Mouse (Mus musculus): Measurements from ENCODE around the gene Vsir.

Vsir gene

GRCm38 (mm10) chr10:60380229-60380628 lies 33.6 kb downstream of the Vsir start:
- DNase-seq (ENCODE audit: extremely low read depth, insufficient read length, low spot score), result no peak

GRCm38 (mm10) chr10:60381142-60381925 lies 34.7 kb downstream of the Vsir start:
- DNase-seq (ENCODE audit: extremely low read depth, insufficient read length, low spot score), result no peak

- no peak for DNase-seq (ENCODE audit: extremely low read depth, insufficient read length, low spot score)
Observed at GRCm38 (mm10) chr10:60388332-60388731, 41.7 kb downstream of the Vsir start.

- no peak for DNase-seq (ENCODE audit: extremely low read depth, insufficient read length, low spot score)
Observed at GRCm38 (mm10) chr10:60389447-60389865, 42.8 kb downstream of the Vsir start.

GRCm38 (mm10) chr10:60390177-60390903 lies 43.7 kb downstream of the Vsir start:
- no peak for DNase-seq (ENCODE audit: extremely low read depth, insufficient read length, low spot score)

- no peak for DNase-seq (ENCODE audit: extremely low read depth, insufficient read length, low spot score)
Observed at GRCm38 (mm10) chr10:60390904-60391420, 44.3 kb downstream of the Vsir start.

- no peak for DNase-seq (ENCODE audit: extremely low read depth, insufficient read length, low spot score)
Observed at GRCm38 (mm10) chr10:60391661-60392060, 45.0 kb downstream of the Vsir start.

- DNase-seq (ENCODE audit: extremely low read depth, insufficient read length, low spot score), result no peak
Observed at GRCm38 (mm10) chr10:60394936-60395335, 48.3 kb downstream of the Vsir start.

GRCm38 (mm10) chr10:60395605-60396004 lies 49.0 kb downstream of the Vsir start:
- DNase-seq (ENCODE audit: extremely low read depth, insufficient read length, low spot score), result peak; percentile 72

- no peak for DNase-seq (ENCODE audit: extremely low read depth, insufficient read length, low spot score)
Observed at GRCm38 (mm10) chr10:60398051-60398814, 51.6 kb downstream of the Vsir start.

- DNase-seq (ENCODE audit: extremely low read depth, insufficient read length, low spot score), result no peak
Observed at GRCm38 (mm10) chr10:60399449-60399848, 52.8 kb downstream of the Vsir start, which contains the start of gene Gm17455. Gene Gm17455 (plus strand): TSS chr10:60399726.

GRCm38 (mm10) chr10:60400507-60401295 lies 54.0 kb downstream of the Vsir start:
- DNase-seq (ENCODE audit: extremely low read depth, insufficient read length, low spot score), result no peak

- no peak for DNase-seq (ENCODE audit: extremely low read depth, insufficient read length, low spot score)
Observed at GRCm38 (mm10) chr10:60405460-60406177, 59.0 kb downstream of the Vsir start.

- DNase-seq (ENCODE audit: extremely low read depth, insufficient read length, low spot score), result no peak
Observed at GRCm38 (mm10) chr10:60407831-60408230, 61.2 kb downstream of the Vsir start.

GRCm38 (mm10) chr10:60411794-60412193 lies 65.1 kb downstream of the Vsir start:
- DNase-seq (ENCODE audit: extremely low read depth, insufficient read length, low spot score), result no peak

- no peak for DNase-seq (ENCODE audit: extremely low read depth, insufficient read length, low spot score)
Observed at GRCm38 (mm10) chr10:60413756-60414155, 67.1 kb downstream of the Vsir start.

- DNase-seq (ENCODE audit: extremely low read depth, insufficient read length, low spot score), result no peak
Observed at GRCm38 (mm10) chr10:60417041-60417440, 70.4 kb downstream of the Vsir start.

- DNase-seq (ENCODE audit: extremely low read depth, insufficient read length, low spot score), result no peak
Observed at GRCm38 (mm10) chr10:60418137-60418536, 71.5 kb downstream of the Vsir start.

- no peak for DNase-seq (ENCODE audit: extremely low read depth, insufficient read length, low spot score)
Observed at GRCm38 (mm10) chr10:60419624-60420023, 73.0 kb downstream of the Vsir start.
